Mouse (Mus musculus): ENCODE measurements at regions not wholly inside any gene's neighbourhood (a gene's known extent, or its start where the extent isn't known, plus 50 kb on each side); places are given as distances from the start of the nearest gene placed in this dataset.

DNA sequence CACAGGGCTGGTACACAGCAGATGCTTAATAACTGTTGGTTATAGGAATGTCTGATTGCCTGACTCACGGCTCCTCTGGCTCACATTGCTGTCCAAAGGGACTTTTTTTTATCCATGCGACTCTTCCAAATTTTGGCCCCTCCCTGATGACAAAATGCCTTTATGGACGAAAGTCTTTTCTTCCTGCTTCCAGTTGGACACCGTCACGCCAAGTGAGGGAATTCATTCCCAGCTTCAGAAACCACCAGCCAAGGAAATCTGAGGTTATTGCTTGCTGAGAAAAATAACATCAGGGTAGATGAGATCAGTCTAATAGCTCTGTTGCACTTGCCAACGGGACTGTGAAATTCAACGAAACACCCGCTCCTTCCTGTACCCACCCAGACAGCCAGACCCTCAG, 125.8 kb downstream of the Snx19 start:
- TF ChIP-seq CTCF (IDR thresholded peaks at IDR 0.05; ENCODE audit: insufficient read depth, low read depth, low read length) (no peak), POLR2A (IDR thresholded peaks at IDR 0.05; ENCODE audit: insufficient read depth, low read depth, low read length) (no peak)

Data from olfactory bulb, adult 2 months (tissue).